Mouse (Mus musculus) small intestine, adult 2 months (tissue): Measurements from ENCODE around the gene Usp18.

Source experiments
- CTCF ChIP-seq: fragments of 200-500 bp; IDR thresholded peaks from 2 replicates; pipeline ENCODE4 v1.5.1; 2012; ENCODE audit warnings: low read depth, mild to moderate bottlenecking, control low read depth, inconsistent platforms, low read length, moderate library complexity, mixed read lengths; ENCODE audit not compliant: insufficient replicate concordance, insufficient read length; ENCODE audit errors: extremely low read depth
- POLR2A ChIP-seq: fragments of 200-500 bp; IDR thresholded peaks from 2 replicates; pipeline ENCODE4 v1.6.1; 2012; ENCODE audit warnings: low read depth, mild to moderate bottlenecking, control low read depth, inconsistent platforms, low read length, moderate library complexity

GRCm38 (mm10) chr6:121218002-121218401, 27.7 kb upstream of the Usp18 start:
- TF ChIP-seq POLR2A (no peak), CTCF (no peak)
